Mouse (Mus musculus) liver, embryonic 16.5 days (tissue): ENCODE data around the gene Pkd2l1. TPM values are rescaled to one million over a fixed set of nuclear protein-coding genes. Genes with fewer than 3 reads are reported as not detected.
A peak's percentile ranks its signal among the peaks of the same experiment; 100 is the strongest.

Experiments
- ATAC-seq: fragments of 200-750 bp; cut with Nextera tagmentation; 2 replicates; pipeline ENCODE4 v1.8.0; 2017; ENCODE audit warnings: low read depth, mild to moderate bottlenecking, moderate number of reproducible peaks, moderate library complexity
- H3K27ac ChIP-seq: fragments of 300-500 bp; sonication (generic); 2 replicates; pipeline ENCODE4 v1.5.1; 2014; ENCODE audit warnings: mild to moderate bottlenecking, low read length
- H3K27me3 ChIP-seq: fragments of 300-500 bp; sonication (generic); 2 replicates; pipeline ENCODE4 v1.6.1; 2014; ENCODE audit warnings: low read depth, low read length, mixed read lengths; ENCODE audit not compliant: control insufficient read depth, insufficient read depth
- H3K36me3 ChIP-seq: fragments of 300-500 bp; sonication (generic); 2 replicates; pipeline ENCODE4 v1.6.1; 2014; ENCODE audit warnings: mild to moderate bottlenecking; ENCODE audit not compliant: control insufficient read depth, insufficient read depth
- H3K4me1 ChIP-seq: fragments of 300-500 bp; sonication (generic); 2 replicates; pipeline ENCODE4 v1.6.1; 2014; ENCODE audit warnings: low read depth, low read length, mixed read lengths; ENCODE audit not compliant: control insufficient read depth
- H3K4me2 ChIP-seq: fragments of 300-500 bp; sonication (generic); 2 replicates; pipeline ENCODE4 v1.6.1; 2014; ENCODE audit warnings: low read depth, low read length, mixed read lengths
- H3K4me3 ChIP-seq: fragments of 300-500 bp; sonication (generic); 2 replicates; pipeline ENCODE4 v1.5.1; 2014; ENCODE audit warnings: low read depth, mild to moderate bottlenecking, low read length
- H3K9ac ChIP-seq: fragments of 300-500 bp; sonication (generic); 2 replicates; pipeline ENCODE4 v1.6.1; 2014; ENCODE audit warnings: low read depth, low read length
- H3K9me3 ChIP-seq: fragments of 300-500 bp; sonication (generic); replicated peaks from 2 replicates; pipeline ENCODE4 v1.6.1; 2016; ENCODE audit warnings: low read length; ENCODE audit not compliant: control insufficient read depth
- WGBS: fragments of 180-500 bp; shearing (Covaris S2); extraction: QIAGEN DNeasy Blood & Tissue Kit; methylation state at CpG from one replicate; pipeline ENCODE4 v1.1.7; 2014; ENCODE audit not compliant: insufficient replicate concordance; 5-methylcytosine and 5-hydroxymethylcytosine counted together
- polyA plus RNA-seq: library from polyadenylated mRNA; unstranded; fragments of >200 nt; fragmentation: Nextera tagmentation; extraction: Ambion mirVana; gene quantifications from 2 replicates; pipeline ENCODE4 v1.2.1, GENCODE M21; 2015

Gene Pkd2l1
- polyA plus RNA-seq, 1 experiment from 2014 or later = not detected

DNA sequence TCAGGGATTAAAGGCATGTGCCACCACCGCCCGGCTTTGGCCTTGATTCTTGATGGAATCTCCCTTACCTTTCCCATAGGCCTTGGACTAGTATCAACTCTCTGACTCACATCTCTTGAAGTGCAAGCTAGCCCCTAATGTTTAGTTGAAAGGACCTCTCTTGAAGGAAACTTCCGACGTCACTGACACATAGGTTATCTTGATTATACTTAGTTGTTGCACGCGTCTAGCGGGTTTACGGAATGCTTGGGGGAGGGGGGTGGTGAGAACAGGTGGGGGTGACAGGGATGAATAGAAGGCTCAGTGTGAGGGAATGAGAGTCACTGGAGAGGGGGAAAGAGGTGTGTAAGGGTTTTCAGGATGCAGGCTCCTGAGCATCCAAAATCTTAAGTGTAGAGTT, 45.3 kb downstream of the Pkd2l1 start:
- no peaks in the 10 kb centered on the region for H3K27me3 ChIP-seq
- H3K36me3 ChIP-seq = peaks cover 4% of the 10 kb centered on the region
- no peak overlapping the region for H3K9ac ChIP-seq
- no peak overlapping the region for H3K27ac ChIP-seq
- no peak overlapping the region for H3K4me3 ChIP-seq
- no peak for ATAC-seq
- peaks cover 18% of the 10 kb centered on the region for H3K4me1 ChIP-seq
- 86% methylated on average over 8 of the region's 8 CpGs for WGBS
- no peak overlapping the region; the same call in 1 of the 2 replicates for H3K4me2 ChIP-seq
- H3K9me3 ChIP-seq = no peaks in the 10 kb centered on the region

GRCm38 (mm10) chr19:44146568-44146879, 45.7 kb downstream of the Pkd2l1 start:
- Histone ChIP-seq H3K9me3 (no peaks in the 10 kb centered on the region), H3K4me1 (peaks cover 18% of the 10 kb centered on the region), H3K36me3 (peaks cover 8% of the 10 kb centered on the region), H3K27me3 (no peaks in the 10 kb centered on the region), H3K4me2 (peak overlapping the region; percentile 69), H3K9ac (peak overlapping the region; percentile 76), H3K4me3 (peak overlapping the region; percentile 80), H3K27ac (no peak overlapping the region)
- 59% methylated on average over 9 of the region's 9 CpGs for WGBS
- no peak; the same call in none of the 2 replicates for ATAC-seq

GRCm38 (mm10) chr19:44145702-44146567, 46.3 kb downstream of the Pkd2l1 start, which contains the start of gene Bloc1s2:
Bloc1s2 (minus strand) TSS chr19:44146446.
- Histone ChIP-seq H3K4me2 (peak within 1 kb of the TSS; percentile 69), H3K27ac (no peak within 1 kb of the TSS), H3K9me3 (no peaks in the 10 kb centered on the region), H3K27me3 (no peaks in the 10 kb centered on the region), H3K36me3 (peaks cover 11% of the 10 kb centered on the region), H3K4me1 (peaks cover 18% of the 10 kb centered on the region), H3K9ac (peak within 1 kb of the TSS; percentile 76), H3K4me3 (peak within 1 kb of the TSS; percentile 80)
- WGBS = 3% methylated on average over 46 of the region's 46 CpGs
- ATAC-seq = peak; percentile 88

GRCm38 (mm10) chr19:44144366-44144765, 47.9 kb downstream of the Pkd2l1 start:
- no peak overlapping the region for H3K27ac ChIP-seq
- H3K9ac ChIP-seq = no peak overlapping the region
- no peak for ATAC-seq
- H3K4me3 ChIP-seq = no peak overlapping the region
- no peaks in the 10 kb centered on the region for H3K9me3 ChIP-seq
- peaks cover 11% of the 10 kb centered on the region for H3K36me3 ChIP-seq
- WGBS = 28% methylated on average over 9 of the region's 9 CpGs
- no peaks in the 10 kb centered on the region for H3K27me3 ChIP-seq
- no peak overlapping the region for H3K4me2 ChIP-seq
- peaks cover 18% of the 10 kb centered on the region for H3K4me1 ChIP-seq

- H3K9ac ChIP-seq = peak overlapping the region; percentile 13; the same call in 1 of the 2 replicates
- ATAC-seq = no peak
- peak overlapping the region; percentile 98 for H3K4me3 ChIP-seq
- H3K27me3 ChIP-seq = no peaks in the 10 kb centered on the region
- H3K36me3 ChIP-seq = peaks cover 3% of the 10 kb centered on the region
- 30% methylated on average over 7 of the region's 7 CpGs for WGBS
- H3K4me1 ChIP-seq = peaks cover 13% of the 10 kb centered on the region
- H3K4me2 ChIP-seq = peak overlapping the region; percentile 90
- no peak overlapping the region for H3K27ac ChIP-seq
- H3K9me3 ChIP-seq = no peaks in the 10 kb centered on the region
Observed at GRCm38 (mm10) chr19:44135960-44136485, 56.2 kb downstream of the Pkd2l1 start.

- H3K4me2 ChIP-seq = peak within 1 kb of the TSS; percentile 90
- H3K9me3 ChIP-seq = no peaks in the 10 kb centered on the region
- H3K4me3 ChIP-seq = peak within 1 kb of the TSS; percentile 98
- under 1% methylated on average over 45 of the region's 45 CpGs for WGBS
- peaks cover 7% of the 10 kb centered on the region for H3K36me3 ChIP-seq
- H3K27me3 ChIP-seq = no peaks in the 10 kb centered on the region
- H3K27ac ChIP-seq = peak within 1 kb of the TSS; percentile 86
- ATAC-seq = peak; percentile 88
- H3K9ac ChIP-seq = peak within 1 kb of the TSS; percentile 77
- H3K4me1 ChIP-seq = peaks cover 13% of the 10 kb centered on the region
Observed at GRCm38 (mm10) chr19:44135072-44135959, 56.9 kb downstream of the Pkd2l1 start, which contains the start of gene Cwf19l1. Cwf19l1 (minus strand) TSS chr19:44135876.

GRCm38 (mm10) chr19:44132917-44133316, 59.3 kb downstream of the Pkd2l1 start:
- H3K9me3 ChIP-seq = no peaks in the 10 kb centered on the region
- H3K4me3 ChIP-seq = no peak overlapping the region
- no peaks in the 10 kb centered on the region for H3K27me3 ChIP-seq
- no peak overlapping the region for H3K27ac ChIP-seq
- ATAC-seq = no peak
- H3K36me3 ChIP-seq = peaks cover 12% of the 10 kb centered on the region
- no peak overlapping the region for H3K9ac ChIP-seq
- H3K4me2 ChIP-seq = no peak overlapping the region
- WGBS = 64% methylated on average over 5 of the region's 5 CpGs
- H3K4me1 ChIP-seq = peaks cover 13% of the 10 kb centered on the region

DNA sequence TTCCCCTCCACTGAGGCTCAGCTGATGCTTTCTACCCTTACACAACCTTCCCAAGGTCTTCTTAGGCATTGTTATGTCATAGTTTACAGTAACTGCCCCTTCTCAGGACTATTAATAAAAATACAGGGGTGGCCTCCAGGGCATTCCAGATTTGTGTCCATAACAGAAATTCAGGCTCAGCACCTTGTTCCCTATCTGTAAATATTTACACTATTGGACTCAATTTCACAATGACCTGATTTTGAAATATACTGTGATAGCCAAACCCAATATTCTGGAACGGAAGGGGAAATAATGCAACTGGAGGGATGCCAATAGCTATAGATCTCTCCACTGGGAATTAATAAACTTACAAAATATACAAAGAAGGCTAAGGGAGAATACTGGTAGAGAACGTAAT, 63.7 kb downstream of the Pkd2l1 start:
- WGBS = 79% methylated on average over 2 of the region's 2 CpGs
- Histone ChIP-seq H3K4me2 (no peak overlapping the region), H3K27me3 (no peaks in the 10 kb centered on the region), H3K27ac (no peak overlapping the region), H3K4me1 (peaks cover 3% of the 10 kb centered on the region), H3K36me3 (peaks cover 39% of the 10 kb centered on the region), H3K9me3 (no peaks in the 10 kb centered on the region), H3K4me3 (no peak overlapping the region), H3K9ac (no peak overlapping the region)
- peak; percentile 32; the same call in 1 of the 2 replicates for ATAC-seq
